Mouse (Mus musculus): ENCODE measurements around the gene Agbl2. TPM values are rescaled to one million over a fixed set of nuclear protein-coding genes. Genes with fewer than 3 reads are reported as not detected.
"Not testable (repeated sequence)": the region's sequence is repeated elsewhere in the genome, so short reads cannot be mapped to it uniquely, and the experiment has no call there.

Agbl2 gene
- polyA plus RNA-seq, 1 experiment from 2014 or later = not detected

DNA sequence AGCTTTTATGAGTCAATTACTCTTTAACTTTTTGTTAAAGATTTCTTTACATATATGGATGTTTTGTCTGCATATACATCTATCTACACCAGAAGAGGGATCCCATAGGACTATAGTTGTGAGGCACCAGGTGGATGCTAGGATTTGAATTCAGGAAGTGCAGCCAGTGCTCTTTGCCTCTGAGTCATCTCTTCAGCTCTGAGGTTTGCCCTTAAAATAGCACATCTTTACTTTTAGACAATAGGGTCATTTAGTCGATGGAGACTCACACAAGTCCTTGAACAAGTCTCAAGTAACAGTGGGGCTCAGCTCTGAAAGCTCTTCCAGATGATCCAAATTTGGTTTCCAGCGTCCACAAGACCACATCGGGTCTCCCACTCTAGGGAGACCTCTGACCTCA lies 1.2 kb upstream of the Agbl2 start:
- H3K36me3 ChIP-seq (ENCODE audit: inconsistent target) = peaks cover 48% of the 10 kb centered on the region
- H3K79me2 ChIP-seq (ENCODE audit: inconsistent target) = no peaks in the 10 kb centered on the region
- no peak overlapping the region for H3K27ac ChIP-seq
- 36% methylated on average over 3 of the region's 3 CpGs for WGBS (ENCODE audit: missing documents)
- H3K4me3 ChIP-seq (ENCODE audit: inconsistent target) = no peak overlapping the region

DNA sequence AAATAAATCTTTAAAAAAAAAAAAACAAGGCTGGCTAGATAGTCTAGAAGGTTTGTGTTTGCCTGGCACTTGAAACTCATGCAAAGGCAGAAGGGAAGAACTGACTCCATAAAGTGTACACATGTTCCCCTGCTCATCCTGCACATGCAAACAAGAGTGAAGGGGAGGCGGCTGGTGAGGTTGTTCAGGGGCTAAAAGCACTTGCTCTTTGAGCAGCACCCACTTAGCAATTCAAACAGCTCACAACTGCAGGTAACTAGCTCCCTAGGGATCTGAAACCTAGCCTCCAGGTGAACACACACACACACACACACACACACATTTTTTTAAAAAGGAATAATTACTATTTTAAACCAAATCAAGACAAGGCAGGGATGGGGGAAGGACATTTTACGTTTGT lies 589 bp upstream of the Agbl2 start:
- H3K79me2 ChIP-seq (ENCODE audit: inconsistent target) = no peaks in the 10 kb centered on the region
- H3K27ac ChIP-seq = no peak overlapping the region
- peaks cover 42% of the 10 kb centered on the region for H3K36me3 ChIP-seq (ENCODE audit: inconsistent target)
- no peak overlapping the region for H3K4me3 ChIP-seq (ENCODE audit: inconsistent target)
- 90% methylated on average over 2 of the region's 2 CpGs for WGBS (ENCODE audit: missing documents)

- Histone ChIP-seq H3K36me3 (ENCODE audit: inconsistent target) (peaks cover 31% of the 10 kb centered on the region), H3K79me2 (ENCODE audit: inconsistent target) (no peaks in the 10 kb centered on the region), H3K27ac (no peak overlapping the region), H3K4me3 (ENCODE audit: inconsistent target) (no peak overlapping the region)
- WGBS (ENCODE audit: missing documents) = 12% methylated on average over 28 of the region's 29 CpGs
Measured at GRCm38 (mm10) chr2:90782901-90783486, 467 bp downstream of the Agbl2 start.

DNA sequence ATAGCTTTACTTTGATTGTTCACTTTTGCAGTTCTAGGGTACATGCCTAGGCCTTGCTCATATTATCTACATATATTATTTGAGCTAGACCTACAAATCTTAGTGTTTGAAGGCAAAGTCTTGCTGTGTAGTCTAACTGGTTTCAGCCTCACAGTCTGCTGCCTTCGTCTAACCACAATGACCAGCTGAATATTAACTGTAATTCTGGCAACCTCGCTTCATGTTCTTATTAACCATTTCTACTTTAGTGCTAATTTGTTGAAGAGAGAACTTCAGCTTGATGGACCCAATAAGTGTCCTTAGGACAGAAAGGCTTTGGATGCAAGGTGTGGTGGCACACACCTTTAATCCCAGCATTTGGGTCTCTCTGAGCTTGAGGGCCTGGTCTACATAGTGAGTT lies 5.6 kb downstream of the Agbl2 start:
- 65% methylated on average over 2 of the region's 2 CpGs for WGBS (ENCODE audit: missing documents)
- H3K4me3 ChIP-seq (ENCODE audit: inconsistent target) = no peak overlapping the region
- H3K36me3 ChIP-seq (ENCODE audit: inconsistent target) = no peaks in the 10 kb centered on the region
- H3K79me2 ChIP-seq (ENCODE audit: inconsistent target) = no peaks in the 10 kb centered on the region
- no peak overlapping the region for H3K27ac ChIP-seq

- Histone ChIP-seq H3K27ac (no peak overlapping the region), H3K4me3 (ENCODE audit: inconsistent target) (no peak overlapping the region), H3K36me3 (ENCODE audit: inconsistent target) (no peaks in the 10 kb centered on the region), H3K79me2 (ENCODE audit: inconsistent target) (no peaks in the 10 kb centered on the region)
- WGBS (ENCODE audit: missing documents) = 85% methylated on average over 6 of the region's 6 CpGs
Measured at GRCm38 (mm10) chr2:90808241-90809126, 26.0 kb downstream of the Agbl2 start.

DNA sequence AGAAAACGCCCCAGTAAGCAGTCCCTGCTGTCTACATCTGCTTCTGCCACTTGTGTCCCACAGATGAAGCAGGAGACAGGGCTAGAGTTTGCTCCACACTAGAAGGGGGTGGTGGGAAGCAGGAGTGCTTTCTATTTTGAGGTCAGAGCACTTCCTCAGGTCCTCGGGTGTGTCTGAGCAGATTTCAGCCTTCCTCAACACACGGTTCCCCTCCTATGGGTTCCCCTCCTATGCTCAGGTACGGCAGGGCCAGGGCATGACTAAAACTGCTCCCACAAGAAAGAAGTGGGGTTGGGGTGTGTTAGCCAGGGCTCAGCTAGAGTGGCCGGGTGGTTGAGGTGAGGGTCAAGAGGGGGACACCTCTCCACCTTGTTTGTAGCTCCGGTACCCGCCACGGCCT lies 28.2 kb downstream of the Agbl2 start:
- Histone ChIP-seq H3K27ac (no peak overlapping the region), H3K36me3 (ENCODE audit: inconsistent target) (no peaks in the 10 kb centered on the region), H3K4me3 (ENCODE audit: inconsistent target) (no peak overlapping the region), H3K79me2 (ENCODE audit: inconsistent target) (no peaks in the 10 kb centered on the region)
- WGBS (ENCODE audit: missing documents) = 54% methylated on average over 8 of the region's 8 CpGs

DNA sequence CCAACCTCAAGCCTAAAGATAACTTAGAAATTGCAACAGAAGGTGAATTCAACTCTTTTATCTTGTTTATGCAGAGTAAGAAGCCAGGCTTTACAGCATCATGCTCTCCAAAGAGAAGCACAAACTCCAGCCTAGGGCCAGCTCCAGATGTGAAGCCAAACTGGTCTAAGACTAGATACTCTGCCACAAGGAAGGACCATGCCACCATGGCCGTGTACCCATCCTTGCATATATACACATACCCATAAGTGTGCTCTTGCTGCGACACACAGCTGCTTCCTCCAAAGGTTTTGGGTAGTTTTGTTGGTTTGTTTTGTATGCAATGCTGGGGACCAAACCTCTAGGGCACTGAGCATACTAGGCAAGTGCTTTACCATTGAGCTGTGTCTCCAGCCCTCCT lies 32.7 kb downstream of the Agbl2 start:
- Histone ChIP-seq H3K4me3 (ENCODE audit: inconsistent target) (no peak overlapping the region), H3K27ac (no peak overlapping the region), H3K36me3 (ENCODE audit: inconsistent target) (no peaks in the 10 kb centered on the region), H3K79me2 (ENCODE audit: inconsistent target) (no peaks in the 10 kb centered on the region)
- 78% methylated on average over 2 of the region's 2 CpGs for WGBS (ENCODE audit: missing documents)

- H3K4me3 ChIP-seq (ENCODE audit: inconsistent target) = no peak overlapping the region
- no peaks in the 10 kb centered on the region for H3K36me3 ChIP-seq (ENCODE audit: inconsistent target)
- 86% methylated on average over 4 of the region's 4 CpGs for WGBS (ENCODE audit: missing documents)
- no peaks in the 10 kb centered on the region for H3K79me2 ChIP-seq (ENCODE audit: inconsistent target)
- no peak overlapping the region for H3K27ac ChIP-seq
Measured at GRCm38 (mm10) chr2:90816144-90816543, 33.6 kb downstream of the Agbl2 start.

DNA sequence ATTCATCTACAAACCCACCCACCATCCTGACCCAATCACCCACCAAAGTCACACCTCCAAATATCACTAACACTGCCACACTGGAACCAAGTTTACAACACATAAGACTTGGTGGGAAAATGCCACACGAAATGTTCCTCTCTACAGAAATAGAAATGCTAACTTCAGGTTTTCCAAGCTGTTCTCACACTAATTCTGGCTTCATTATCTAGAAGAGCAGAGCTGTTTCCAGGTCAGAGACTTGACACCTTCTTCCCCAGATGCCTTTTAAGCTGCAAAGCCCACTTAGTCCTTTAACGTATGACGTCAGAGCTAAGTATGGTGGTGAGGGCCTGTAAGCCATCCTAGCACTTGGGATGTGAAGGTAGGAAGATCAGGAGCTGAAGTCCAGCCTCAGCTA lies 36.2 kb downstream of the Agbl2 start:
- WGBS (ENCODE audit: missing documents) = 95% methylated on average over 3 of the region's 3 CpGs
- H3K27ac ChIP-seq = no peak overlapping the region

GRCm38 (mm10) chr2:90820894-90821293 lies 38.4 kb downstream of the Agbl2 start:
- no peak overlapping the region for H3K27ac ChIP-seq
- 90% methylated on average over 3 of the region's 3 CpGs for WGBS (ENCODE audit: missing documents)
- no peaks in the 10 kb centered on the region for H3K79me2 ChIP-seq (ENCODE audit: inconsistent target)
- H3K36me3 ChIP-seq (ENCODE audit: inconsistent target) = no peaks in the 10 kb centered on the region
- no peak overlapping the region for H3K4me3 ChIP-seq (ENCODE audit: inconsistent target)

More for the DNA sequence above, 36.2 kb downstream of the Agbl2 start:
- Histone ChIP-seq H3K36me3 (ENCODE audit: inconsistent target) (no peaks in the 10 kb centered on the region), H3K4me3 (ENCODE audit: inconsistent target) (no peak overlapping the region), H3K79me2 (ENCODE audit: inconsistent target) (no peaks in the 10 kb centered on the region)

- Histone ChIP-seq H3K79me2 (ENCODE audit: inconsistent target) (no peaks in the 10 kb centered on the region), H3K4me3 (ENCODE audit: inconsistent target) (no peak overlapping the region), H3K36me3 (ENCODE audit: inconsistent target) (no peaks in the 10 kb centered on the region), H3K27ac (no peak overlapping the region)
- 87% methylated on average over 2 of the region's 2 CpGs for WGBS (ENCODE audit: missing documents)
Measured at GRCm38 (mm10) chr2:90822978-90823377, 40.5 kb downstream of the Agbl2 start.

DNA sequence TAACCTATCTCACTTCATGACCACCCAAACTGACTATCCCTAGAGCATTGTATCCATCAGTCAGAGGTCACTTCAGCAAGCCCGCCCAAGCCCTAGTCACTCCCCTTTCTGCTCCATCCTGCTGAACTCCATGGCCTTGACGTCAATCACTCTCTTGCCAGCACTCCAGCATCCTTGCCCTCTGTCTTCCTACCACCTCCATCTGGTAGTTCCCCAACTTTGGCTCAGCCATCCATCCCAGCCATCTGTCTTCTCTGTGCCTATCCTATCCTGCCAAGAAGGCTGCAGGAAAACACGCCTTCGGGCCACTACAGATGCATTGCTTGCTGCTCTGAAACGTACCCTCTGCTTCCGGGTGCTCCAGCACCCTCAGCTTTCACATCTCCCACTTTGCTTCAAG lies 41.3 kb downstream of the Agbl2 start:
- Histone ChIP-seq H3K79me2 (ENCODE audit: inconsistent target) (no peaks in the 10 kb centered on the region), H3K36me3 (ENCODE audit: inconsistent target) (no peaks in the 10 kb centered on the region), H3K27ac (no peak overlapping the region), H3K4me3 (ENCODE audit: inconsistent target) (no peak overlapping the region)
- WGBS (ENCODE audit: missing documents) = 92% methylated on average over 6 of the region's 6 CpGs

GRCm38 (mm10) chr2:90824528-90824927 lies 42.0 kb downstream of the Agbl2 start:
- H3K4me3 ChIP-seq (ENCODE audit: inconsistent target); H3K79me2 ChIP-seq (ENCODE audit: inconsistent target); H3K36me3 ChIP-seq (ENCODE audit: inconsistent target); H3K27ac ChIP-seq: not testable (repeated sequence)
- 85% methylated on average over 10 of the region's 10 CpGs for WGBS (ENCODE audit: missing documents)

DNA sequence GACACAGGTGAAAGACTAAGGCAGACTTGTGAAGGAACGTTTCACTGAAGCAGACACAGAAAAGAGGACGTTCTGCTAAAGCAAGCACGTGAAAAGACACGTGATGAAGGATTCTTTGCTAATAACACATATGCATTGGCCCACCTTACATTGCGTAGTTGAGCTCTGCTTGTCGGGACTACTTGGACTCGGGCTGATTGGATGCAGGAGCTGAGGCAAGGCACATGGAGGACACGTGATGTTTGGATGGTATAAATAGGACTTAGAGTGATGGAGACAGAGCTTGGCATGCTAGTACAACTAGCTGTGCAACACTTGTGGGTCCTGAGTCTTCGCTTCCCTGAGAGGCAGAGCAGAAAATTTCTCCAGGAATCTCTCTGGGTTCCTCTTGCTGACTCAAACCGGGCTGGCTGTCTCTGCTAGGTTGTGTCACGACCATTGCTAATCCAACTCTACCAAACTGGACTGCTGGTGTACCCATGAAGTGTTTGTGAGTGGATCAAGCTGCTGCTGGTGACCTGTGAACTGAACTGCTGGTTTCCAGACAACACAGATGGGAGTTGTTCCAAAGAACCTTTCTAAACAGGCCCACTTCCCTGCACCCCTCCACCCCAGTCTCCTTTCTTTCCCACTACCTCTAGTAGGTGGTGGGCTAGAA lies 43.1 kb downstream of the Agbl2 start:
- Histone ChIP-seq H3K36me3 (ENCODE audit: inconsistent target) (no peaks in the 10 kb centered on the region), H3K79me2 (ENCODE audit: inconsistent target) (no peaks in the 10 kb centered on the region), H3K4me3 (ENCODE audit: inconsistent target) (no peak overlapping the region), H3K27ac (no peak overlapping the region)
- 90% methylated on average over 11 of the region's 11 CpGs for WGBS (ENCODE audit: missing documents)

- Histone ChIP-seq H3K27ac (no peak overlapping the region), H3K4me3 (ENCODE audit: inconsistent target) (no peak overlapping the region), H3K36me3 (ENCODE audit: inconsistent target) (no peaks in the 10 kb centered on the region), H3K79me2 (ENCODE audit: inconsistent target) (no peaks in the 10 kb centered on the region)
- 35% methylated on average over 7 of the region's 7 CpGs for WGBS (ENCODE audit: missing documents)
Measured at GRCm38 (mm10) chr2:90828739-90829138, 46.2 kb downstream of the Agbl2 start.

Measured in macrophage (primary cell).